Mouse (Mus musculus) neutrophil, adult 59 days (primary cell): ENCODE data around the gene Tmprss11a. TPM values are rescaled to one million over a fixed set of nuclear protein-coding genes. Genes with fewer than 3 reads are reported as not detected.

Source experiments
- total RNA-seq, 2 experiments: library from RNA; stranded (reverse); gene quantifications; 1 replicate in 1 of 2; 2 replicates in 1 of 2; pipeline ENCODE4 v1.2.4; 2023

Tmprss11a gene
- not detected for total RNA-seq

DNA sequence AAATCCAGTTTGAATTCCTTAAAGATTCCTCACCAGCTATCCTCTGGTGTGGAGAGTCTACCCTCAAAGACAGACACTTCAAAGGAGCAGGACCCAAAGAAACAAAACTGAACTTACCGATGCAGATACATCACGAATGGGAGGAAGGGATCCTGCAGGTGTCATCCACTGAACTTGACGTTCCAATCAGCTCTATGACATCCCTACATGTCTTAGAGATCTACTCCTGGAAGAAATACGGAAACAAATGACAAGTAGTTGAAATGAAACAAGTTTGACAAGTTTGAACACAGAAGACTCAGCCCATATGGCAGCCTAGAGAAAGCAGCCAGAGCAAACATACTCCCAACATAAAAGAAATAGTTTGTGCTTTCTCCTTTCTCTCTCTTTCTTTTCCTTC lies at the start of gene Tmprss11a:
Gene Tmprss11a, minus strand, starts transcription at position 101 of the 400 bp plus-strand sequence.

DNA sequence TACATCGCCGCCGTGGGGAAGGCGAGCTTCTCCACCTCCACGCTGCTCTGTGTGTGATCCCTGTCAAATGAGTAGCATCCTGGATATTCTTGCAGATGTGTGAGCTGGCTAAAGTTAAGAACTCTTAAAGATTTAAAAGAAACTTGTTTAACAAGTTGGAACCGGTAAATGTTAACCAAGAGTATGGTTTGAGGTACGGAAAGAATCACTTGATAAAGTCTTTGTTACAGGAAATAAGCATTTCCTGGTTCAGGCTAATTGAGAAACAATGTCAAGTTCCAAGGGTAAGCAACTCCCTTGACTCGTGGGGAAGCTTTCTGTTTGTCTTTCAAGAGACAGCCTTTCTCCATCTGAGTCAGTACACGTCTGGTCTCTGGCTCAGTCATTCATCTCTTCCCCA lies 49.7 kb upstream of the Tmprss11a start, which contains the start of gene Tmprss11g:
Gene Tmprss11g, minus strand, starts transcription at position 101 of the 400 bp plus-strand sequence.

DNA sequence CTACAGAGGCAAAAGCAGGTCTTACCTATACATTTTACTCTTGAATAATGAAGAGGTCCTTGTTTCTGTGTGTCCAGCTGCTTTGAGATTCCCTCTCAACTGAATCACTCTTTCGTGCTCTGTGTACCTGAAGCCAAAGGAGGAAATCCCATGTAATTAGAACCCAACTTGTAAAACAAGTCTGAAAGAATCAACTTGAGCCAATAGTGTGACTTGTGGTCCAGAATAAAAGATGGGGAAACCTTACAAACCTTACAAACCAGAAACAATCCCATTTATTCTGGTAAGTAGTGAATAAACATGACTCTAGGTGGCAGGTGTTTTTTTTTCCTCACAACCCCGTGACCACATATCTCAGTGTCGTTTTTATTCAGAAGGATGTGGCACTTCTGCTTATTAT lies 95.5 kb downstream of the Tmprss11a start, which contains the start of gene Tmprss11d:
Gene Tmprss11d, minus strand, starts transcription at position 101 of the 400 bp plus-strand sequence.

Other genes starting within 250 kb of the Tmprss11a start
- gene Tmprss11c, start 179.7 kb downstream of the Tmprss11a start, total RNA-seq, result not detected
- gene Tmprss11d, start 95.6 kb downstream of the Tmprss11a start, total RNA-seq, result not detected
- not detected for gene Tmprss11g, start 49.6 kb upstream of the Tmprss11a start, total RNA-seq
- gene Tmprss11f, start 163.4 kb upstream of the Tmprss11a start, total RNA-seq, result not detected
- not detected for gene Tmprss11b, start 207.4 kb upstream of the Tmprss11a start, total RNA-seq